10 mouse cellular contexts compared by ENCODE assay signal in the genomic region with DNA sequence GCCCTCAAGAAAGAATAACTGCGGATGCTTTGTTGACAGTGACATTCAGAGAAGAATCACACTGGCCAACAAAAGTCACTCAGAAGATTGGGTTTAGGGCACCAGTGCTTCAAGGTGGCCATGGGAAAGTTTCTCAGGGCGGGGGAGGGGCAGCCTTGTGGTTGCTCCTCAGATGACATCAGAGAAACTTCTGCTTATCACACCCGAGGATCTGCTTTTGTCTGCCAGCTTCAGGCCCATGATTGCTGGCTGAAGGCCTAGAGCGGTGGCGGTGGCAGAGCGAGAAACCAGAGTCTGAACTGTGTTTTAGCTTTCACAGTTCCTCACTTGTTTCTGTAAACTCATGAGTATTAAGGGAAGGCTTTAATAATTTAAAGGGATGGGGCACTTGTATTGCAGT. TPM values are rescaled to one million over a fixed set of nuclear protein-coding genes. Genes with fewer than 3 reads are reported as not detected.
DNase-seq lines count a peak whose midpoint lies in the region; ATAC-seq and TF ChIP-seq lines count a peak whose summit lies in the region.
"Had no signal": no experiment of that assay in that cellular context is flagged by ENCODE, and none has a peak within 500 bp of the region (broad histone marks: within the 10 kb centered on the region; RNA-seq: fewer than 3 reads in every experiment).

No protein-coding gene starts in this region.

- H3K27me3 ChIP-seq in heart, embryonic 12.5 days (replicated peaks): no peaks in the 10 kb centered on the region
- no peaks in the 10 kb centered on the region for H3K27me3 ChIP-seq in neural tube, embryonic 15.5 days (replicated peaks)
- no peaks in the 10 kb centered on the region for H3K27me3 ChIP-seq in midbrain, postnatal 0 days (ENCODE audit: insufficient read depth, low read length)

- no peak for ATAC-seq in heart, embryonic 12.5 days (ENCODE audit: insufficient number of reproducible peaks, low FRiP score)
- peak; percentile 67 for ATAC-seq in common myeloid progenitor, adult 5-6 weeks (replicated peaks; ENCODE audit: low read depth, poor library complexity, severe bottlenecking)
- peak; percentile 75 for ATAC-seq in megakaryocyte, adult 5-6 weeks (ENCODE audit: poor library complexity, severe bottlenecking)
- ATAC-seq in neural tube, embryonic 15.5 days (ENCODE audit: low FRiP score): no peak
- ATAC-seq in midbrain, postnatal 0 days (ENCODE audit: low FRiP score): no peak

- no peak overlapping the region for H3K4me2 ChIP-seq in heart, embryonic 12.5 days
- H3K4me2 ChIP-seq in neural tube, embryonic 15.5 days: no peak overlapping the region
- H3K4me2 ChIP-seq in midbrain, postnatal 0 days (ENCODE audit: low read depth, low read length, poor library complexity, severe bottlenecking): no peak overlapping the region

- peak; percentile 96 for DNase-seq in heart, adult 11 months
- DNase-seq in CD4-positive helper T cell, adult 2 months (ENCODE audit: low read depth, low spot score): peak; percentile 94
- no peak for DNase-seq in adipocyte (ENCODE audit: low spot score)
- no peak for DNase-seq in midbrain, postnatal 0 days (ENCODE audit: low spot score)

- no peak overlapping the region for H3K4me3 ChIP-seq in heart, embryonic 12.5 days
- H3K4me3 ChIP-seq in neural tube, embryonic 15.5 days (replicated peaks): no peak overlapping the region
- no peak overlapping the region for H3K4me3 ChIP-seq in midbrain, postnatal 0 days (ENCODE audit: low read depth, low read length)

- no peaks in the 10 kb centered on the region for H3K36me3 ChIP-seq in heart, embryonic 12.5 days
- no peaks in the 10 kb centered on the region for H3K36me3 ChIP-seq in neural tube, embryonic 15.5 days
- no peaks in the 10 kb centered on the region for H3K36me3 ChIP-seq in midbrain, postnatal 0 days (ENCODE audit: insufficient read depth, low read length)
- H3K36me3 ChIP-seq: G1E had no signal

- no peak overlapping the region for H3K9ac ChIP-seq in heart, embryonic 12.5 days
- H3K9ac ChIP-seq in neural tube, embryonic 15.5 days (replicated peaks): no peak overlapping the region
- no peak overlapping the region for H3K9ac ChIP-seq in midbrain, postnatal 0 days (replicated peaks; ENCODE audit: low read length, poor library complexity, severe bottlenecking)

- no peaks in the 10 kb centered on the region for H3K9me3 ChIP-seq in heart, embryonic 12.5 days (replicated peaks)
- H3K9me3 ChIP-seq in neural tube, embryonic 15.5 days (replicated peaks): no peaks in the 10 kb centered on the region
- H3K9me3 ChIP-seq in midbrain, postnatal 0 days (ENCODE audit: low read length): no peaks in the 10 kb centered on the region

- TF ChIP-seq CTCF in midbrain, postnatal 0 days (IDR thresholded peaks at IDR 0.05): no peak

- H3K27ac ChIP-seq in heart, embryonic 12.5 days (ENCODE audit: poor library complexity, severe bottlenecking): no peak overlapping the region
- H3K27ac ChIP-seq in neural tube, embryonic 15.5 days (replicated peaks): no peak overlapping the region
- H3K27ac ChIP-seq in midbrain, postnatal 0 days (ENCODE audit: low read depth, low read length): no peak overlapping the region

- H3K4me1 ChIP-seq in heart, embryonic 12.5 days (replicated peaks): peaks cover 14% of the 10 kb centered on the region
- no peaks in the 10 kb centered on the region for H3K4me1 ChIP-seq in neural tube, embryonic 15.5 days
- no peaks in the 10 kb centered on the region for H3K4me1 ChIP-seq in midbrain, postnatal 0 days (ENCODE audit: insufficient read depth, low read length)

- WGBS in heart, embryonic 12.5 days: 38% methylated on average over 6 of the region's 6 CpGs
- WGBS in neural tube, embryonic 15.5 days: 71% methylated on average over 6 of the region's 6 CpGs
- 67% methylated on average over 6 of the region's 6 CpGs for WGBS in midbrain, postnatal 0 days

RNA-seq across cellular contexts. Expression of a gene that starts 13.6 kb away (rescaled TPM):
- 19.5 and 20.0 TPM in 2 replicates for polyA plus RNA-seq in heart, embryonic 12.5 days (2016; fragmentation: Nextera tagmentation; extraction: Ambion mirVana)
- total RNA-seq in common myeloid progenitor, adult 5-6 weeks (2017): 15.9 and 18.0 TPM in 2 replicates
- total RNA-seq in megakaryocyte, adult 5-6 weeks (2015): 15.5 and 15.6 TPM in 2 replicates
- total RNA-seq in megakaryocyte, adult 5-6 weeks (2017): 14.0 and 14.1 TPM in 2 replicates
- polyA plus RNA-seq in neural tube, embryonic 15.5 days (2015; fragmentation: Nextera tagmentation; extraction: Ambion mirVana): 9.2 and 15.5 TPM in 2 replicates
- 16.2 and 20.0 TPM in 2 replicates for total RNA-seq in midbrain, postnatal 0 days (2014; rRNA removed)
- 6.9 and 9.9 TPM in 2 replicates for polyA plus RNA-seq in midbrain, postnatal 0 days (2015; fragmentation: Nextera tagmentation; extraction: Ambion mirVana)
- polyA plus RNA-seq: G1E had no signal

RNA-seq across cellular contexts. Expression of a gene that starts 52.0 kb away (rescaled TPM):
- polyA plus RNA-seq in heart, embryonic 12.5 days (2016; fragmentation: Nextera tagmentation; extraction: Ambion mirVana): 0.18 and 0.36 TPM in 2 replicates
- total RNA-seq in common myeloid progenitor, adult 5-6 weeks (2017): 0.46 TPM in 1 of 2 replicates, not detected in the other
- total RNA-seq in megakaryocyte, adult 5-6 weeks (2015): 0.16 TPM in 1 of 2 replicates, not detected in the other
- not detected in 2 replicates for total RNA-seq in megakaryocyte, adult 5-6 weeks (2017)
- polyA plus RNA-seq in neural tube, embryonic 15.5 days (2015; fragmentation: Nextera tagmentation; extraction: Ambion mirVana): 0.52 and 5.4 TPM in 2 replicates
- total RNA-seq in midbrain, postnatal 0 days (2014; rRNA removed): 0.38 and 1.2 TPM in 2 replicates
- polyA plus RNA-seq in midbrain, postnatal 0 days (2015; fragmentation: Nextera tagmentation; extraction: Ambion mirVana): 0.36 and 0.53 TPM in 2 replicates
- total RNA-seq: layer of hippocampus, postnatal 36 days had no signal
- polyA plus RNA-seq: G1E had no signal

Comparison
In these comparisons a context has a peak if more than half of its experiments do, and no peak if none do; other contexts are left out.
1. DNase-seq: peak in heart, adult 11 months (single experiment) and CD4-positive helper T cell, adult 2 months (single experiment); none in adipocyte (single experiment) and midbrain, postnatal 0 days (single experiment).
2. ATAC-seq: peak in common myeloid progenitor, adult 5-6 weeks (single experiment) and megakaryocyte, adult 5-6 weeks (single experiment); none in heart, embryonic 12.5 days (single experiment), neural tube, embryonic 15.5 days (single experiment) and midbrain, postnatal 0 days (single experiment).